Mouse (Mus musculus): ENCODE results near the gene Olfr573-ps1. TPM values are rescaled to one million over a fixed set of nuclear protein-coding genes. Genes with fewer than 3 reads are reported as not detected.

Olfr573-ps1 gene
- polyA plus RNA-seq, 1 experiment from 2014 or later = not detected

Other genes starting within 250 kb of the Olfr573-ps1 start
- gene Olfr557, start 246.7 kb downstream of the Olfr573-ps1 start, polyA plus RNA-seq (2014; fragmentation: Nextera tagmentation; extraction: Ambion mirVana) = not detected in 2 replicates
- not detected in 2 replicates for gene Olfr558, start 240.4 kb downstream of the Olfr573-ps1 start, polyA plus RNA-seq (2014; fragmentation: Nextera tagmentation; extraction: Ambion mirVana)
- gene Olfr33, start 223.5 kb downstream of the Olfr573-ps1 start, polyA plus RNA-seq (2014; fragmentation: Nextera tagmentation; extraction: Ambion mirVana) = not detected in 2 replicates
- not detected in 2 replicates for gene Olfr559, start 215.1 kb downstream of the Olfr573-ps1 start, polyA plus RNA-seq (2014; fragmentation: Nextera tagmentation; extraction: Ambion mirVana)
- not detected in 2 replicates for gene Olfr560, start 183.2 kb downstream of the Olfr573-ps1 start, polyA plus RNA-seq (2014; fragmentation: Nextera tagmentation; extraction: Ambion mirVana)
- not detected in 2 replicates for gene Olfr78, start 183.1 kb downstream of the Olfr573-ps1 start, polyA plus RNA-seq (2014; fragmentation: Nextera tagmentation; extraction: Ambion mirVana)
- gene Olfr561, start 171.4 kb downstream of the Olfr573-ps1 start, polyA plus RNA-seq (2014; fragmentation: Nextera tagmentation; extraction: Ambion mirVana) = not detected in 2 replicates
- not detected in 2 replicates for gene Olfr564, start 139.1 kb downstream of the Olfr573-ps1 start, polyA plus RNA-seq (2014; fragmentation: Nextera tagmentation; extraction: Ambion mirVana)
- gene Olfr566, start 83.8 kb downstream of the Olfr573-ps1 start, polyA plus RNA-seq (2014; fragmentation: Nextera tagmentation; extraction: Ambion mirVana) = not detected in 2 replicates
- not detected in 2 replicates for gene Olfr568, start 65.5 kb downstream of the Olfr573-ps1 start, polyA plus RNA-seq (2014; fragmentation: Nextera tagmentation; extraction: Ambion mirVana)
- not detected in 2 replicates for gene Olfr569, start 51.7 kb downstream of the Olfr573-ps1 start, polyA plus RNA-seq (2014; fragmentation: Nextera tagmentation; extraction: Ambion mirVana)
- gene Olfr570, start 48.0 kb downstream of the Olfr573-ps1 start, polyA plus RNA-seq (2014; fragmentation: Nextera tagmentation; extraction: Ambion mirVana) = not detected in 2 replicates
- not detected in 2 replicates for gene Olfr571, start 25.0 kb downstream of the Olfr573-ps1 start, polyA plus RNA-seq (2014; fragmentation: Nextera tagmentation; extraction: Ambion mirVana)
- gene Olfr572, start 18.2 kb downstream of the Olfr573-ps1 start, polyA plus RNA-seq (2014; fragmentation: Nextera tagmentation; extraction: Ambion mirVana) = not detected in 2 replicates
- not detected in 2 replicates for gene Olfr574, start 5.9 kb upstream of the Olfr573-ps1 start, polyA plus RNA-seq (2014; fragmentation: Nextera tagmentation; extraction: Ambion mirVana)
- gene Olfr575, start 16.2 kb upstream of the Olfr573-ps1 start, polyA plus RNA-seq (2014; fragmentation: Nextera tagmentation; extraction: Ambion mirVana) = not detected in 2 replicates
- not detected in 2 replicates for gene Olfr576, start 20.1 kb upstream of the Olfr573-ps1 start, polyA plus RNA-seq (2014; fragmentation: Nextera tagmentation; extraction: Ambion mirVana)
- gene Olfr577, start 33.4 kb upstream of the Olfr573-ps1 start, polyA plus RNA-seq (2014; fragmentation: Nextera tagmentation; extraction: Ambion mirVana) = not detected in 2 replicates
- gene Olfr578, start 46.7 kb upstream of the Olfr573-ps1 start, polyA plus RNA-seq (2014; fragmentation: Nextera tagmentation; extraction: Ambion mirVana) = not detected in 2 replicates
- not detected in 2 replicates for gene Olfr582, start 95.4 kb upstream of the Olfr573-ps1 start, polyA plus RNA-seq (2014; fragmentation: Nextera tagmentation; extraction: Ambion mirVana)
- not detected in 2 replicates for gene Olfr583, start 108.7 kb upstream of the Olfr573-ps1 start, polyA plus RNA-seq (2014; fragmentation: Nextera tagmentation; extraction: Ambion mirVana)
- gene Olfr584, start 139.3 kb upstream of the Olfr573-ps1 start, polyA plus RNA-seq (2014; fragmentation: Nextera tagmentation; extraction: Ambion mirVana) = not detected in 2 replicates
- gene Olfr585, start 155.1 kb upstream of the Olfr573-ps1 start, polyA plus RNA-seq (2014; fragmentation: Nextera tagmentation; extraction: Ambion mirVana) = not detected in 2 replicates
- gene Olfr586, start 183.1 kb upstream of the Olfr573-ps1 start, polyA plus RNA-seq (2014; fragmentation: Nextera tagmentation; extraction: Ambion mirVana) = not detected in 2 replicates
- gene Olfr588-ps1, start 198.3 kb upstream of the Olfr573-ps1 start, polyA plus RNA-seq (2014; fragmentation: Nextera tagmentation; extraction: Ambion mirVana) = not detected in 2 replicates
- not detected in 2 replicates for gene Olfr589, start 213.8 kb upstream of the Olfr573-ps1 start, polyA plus RNA-seq (2014; fragmentation: Nextera tagmentation; extraction: Ambion mirVana)
- gene Olfr591, start 235.8 kb upstream of the Olfr573-ps1 start, polyA plus RNA-seq (2014; fragmentation: Nextera tagmentation; extraction: Ambion mirVana) = not detected in 2 replicates
- gene Olfr592, start 242.2 kb upstream of the Olfr573-ps1 start, polyA plus RNA-seq (2014; fragmentation: Nextera tagmentation; extraction: Ambion mirVana) = not detected in 2 replicates

Measured in midbrain, embryonic 14.5 days (tissue).